Mouse (Mus musculus) kidney, postnatal 4 days (tissue): ENCODE results near the gene Gpr108.

Experiments used
- DNase-seq, 2 experiments: peaks; one replicate each; pipeline ENCODE4 v3.0.0; 2021; ENCODE audit warnings: mixed read lengths in 2 of 2

The Gpr108 gene

GRCm38 (mm10) chr17:57243650-57244370, 4.4 kb downstream of the Gpr108 start:
- no peak for DNase-seq

- DNase-seq, result no peak
Measured at GRCm38 (mm10) chr17:57237181-57237580, 11.1 kb downstream of the Gpr108 start.

GRCm38 (mm10) chr17:57235803-57236202, 12.4 kb downstream of the Gpr108 start:
- no peak for DNase-seq

GRCm38 (mm10) chr17:57234254-57234928, 13.9 kb downstream of the Gpr108 start:
- DNase-seq, result peak; percentile 34 to 56

- DNase-seq, result peak; percentile 71 to 85
Measured at GRCm38 (mm10) chr17:57233038-57233437, 15.2 kb downstream of the Gpr108 start.

GRCm38 (mm10) chr17:57232200-57232599, 16.0 kb downstream of the Gpr108 start:
- no peak for DNase-seq

- no peak for DNase-seq
Measured at GRCm38 (mm10) chr17:57231321-57231771, 16.9 kb downstream of the Gpr108 start.

GRCm38 (mm10) chr17:57230728-57231125, 17.5 kb downstream of the Gpr108 start:
- DNase-seq, result peak in 1 of 2 experiments; percentile 34

- no peak for DNase-seq
Measured at GRCm38 (mm10) chr17:57229851-57230727, 18.2 kb downstream of the Gpr108 start.

GRCm38 (mm10) chr17:57228873-57229272, 19.4 kb downstream of the Gpr108 start:
- no peak for DNase-seq

- DNase-seq, result no peak
Measured at GRCm38 (mm10) chr17:57228014-57228413, 20.2 kb downstream of the Gpr108 start, which contains the start of gene C3. C3 (minus strand) TSS chr17:57228136.

GRCm38 (mm10) chr17:57227468-57227867, 20.8 kb downstream of the Gpr108 start:
- DNase-seq, result no peak

GRCm38 (mm10) chr17:57223313-57223712, 24.9 kb downstream of the Gpr108 start:
- DNase-seq, result no peak

GRCm38 (mm10) chr17:57221911-57222310, 26.3 kb downstream of the Gpr108 start:
- DNase-seq, result no peak

GRCm38 (mm10) chr17:57219884-57220207, 28.4 kb downstream of the Gpr108 start:
- peak; percentile 52 to 66 for DNase-seq

GRCm38 (mm10) chr17:57219167-57219883, 28.9 kb downstream of the Gpr108 start:
- peak; percentile 89 to 90 for DNase-seq

GRCm38 (mm10) chr17:57218335-57218900, 29.8 kb downstream of the Gpr108 start:
- DNase-seq, result no peak

- DNase-seq, result no peak
Measured at GRCm38 (mm10) chr17:57214676-57215387, 33.4 kb downstream of the Gpr108 start.

- DNase-seq, result no peak
Measured at GRCm38 (mm10) chr17:57211501-57211900, 36.7 kb downstream of the Gpr108 start.

- no peak for DNase-seq
Measured at GRCm38 (mm10) chr17:57209330-57209729, 38.9 kb downstream of the Gpr108 start.

GRCm38 (mm10) chr17:57207938-57208337, 40.3 kb downstream of the Gpr108 start:
- no peak for DNase-seq
